Mouse (Mus musculus) embryonic fibroblast, embryonic 13.5 days (primary cell): ENCODE measurements around the gene Cpa5. TPM values are rescaled to one million over a fixed set of nuclear protein-coding genes. Genes with fewer than 3 reads are reported as not detected.

Experiments
- H3K27ac ChIP-seq: 2 replicates; pipeline ENCODE4 v1.5.1; 2012; ENCODE audit warnings: low read length, control low read depth, inconsistent platforms; ENCODE audit not compliant: insufficient read depth
- H3K4me1 ChIP-seq: 2 replicates; pipeline ENCODE4 v1.6.1; 2011; ENCODE audit warnings: low read length; ENCODE audit not compliant: control insufficient read depth, insufficient read depth
- H3K4me3 ChIP-seq: 2 replicates; pipeline ENCODE4 v1.5.1; 2011; ENCODE audit warnings: mild to moderate bottlenecking, control low read depth, low read length; ENCODE audit not compliant: insufficient read depth
- CTCF ChIP-seq: IDR thresholded peaks from 2 replicates; pipeline ENCODE4 v1.5.1; 2011; ENCODE audit warnings: mild to moderate bottlenecking, control low read depth, low read length, moderate library complexity, borderline replicate concordance; ENCODE audit not compliant: insufficient read depth
- POLR2A ChIP-seq: IDR thresholded peaks from 2 replicates; pipeline ENCODE4 v1.6.1; 2011; ENCODE audit warnings: low read depth, mild to moderate bottlenecking, control low read depth, low read length, moderate library complexity
- polyA plus RNA-seq: library from polyadenylated mRNA; stranded (reverse); fragments of >200 nt; gene quantifications from 2 replicates; pipeline ENCODE4 v1.2.4, GENCODE M21; 2011; ENCODE audit warnings: low read depth; ENCODE audit not compliant: missing spikeins, insufficient read length

Gene Cpa5
- not detected in 2 replicates for polyA plus RNA-seq

DNA sequence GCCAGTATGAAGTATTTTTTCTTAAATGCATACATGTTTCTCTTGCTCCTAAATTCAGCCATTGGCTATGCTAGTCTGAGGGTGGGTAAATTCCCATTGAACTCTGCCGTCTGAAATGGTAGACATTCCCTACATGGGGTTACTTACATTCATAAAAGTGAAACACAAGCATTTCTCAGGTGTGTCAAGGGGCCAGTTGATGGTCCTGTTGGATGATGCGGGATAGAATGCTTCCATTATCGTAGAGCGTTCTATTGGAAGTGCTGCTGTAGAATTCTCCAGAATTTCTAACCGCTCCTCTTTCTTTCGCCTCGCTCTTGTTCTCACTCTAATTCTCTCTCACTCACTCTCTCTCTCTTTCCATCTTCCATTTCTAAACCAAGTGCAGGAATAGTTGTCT lies at the start of gene Cpa5:
TSS of gene Cpa5 (plus strand) at position 301 of the 400 bp plus-strand sequence.
- H3K27ac ChIP-seq, result no peak within 1 kb of the TSS
- H3K4me3 ChIP-seq, result no peak within 1 kb of the TSS
- TF ChIP-seq CTCF (no peak), POLR2A (no peak)

DNA sequence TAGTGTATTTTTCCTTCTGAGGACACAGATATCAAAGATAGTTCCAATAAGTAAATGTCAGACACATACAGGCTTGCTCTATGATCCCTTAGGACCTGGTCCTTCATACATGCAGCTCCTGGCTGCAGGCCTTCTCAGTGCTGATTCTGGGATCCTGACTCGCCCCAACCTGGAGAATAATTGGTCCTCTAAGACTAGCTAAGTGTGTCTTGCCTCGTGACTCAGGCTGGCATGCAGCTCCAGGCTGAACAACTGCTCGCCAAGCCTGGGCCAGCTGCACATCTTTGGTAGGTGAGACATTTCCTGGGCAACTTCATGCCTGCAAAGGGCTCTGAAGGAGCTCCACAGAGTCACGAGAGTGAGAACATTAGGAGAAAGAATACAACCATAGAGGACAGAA lies 48.7 kb upstream of the Cpa5 start:
- TF ChIP-seq CTCF, result no peak
- no peak for TF ChIP-seq POLR2A
- H3K4me1 ChIP-seq, result no peaks in the 10 kb centered on the region

More for the DNA sequence above, at the start of gene Cpa5:
- H3K4me1 ChIP-seq, result no peaks in the 10 kb centered on the region

DNA sequence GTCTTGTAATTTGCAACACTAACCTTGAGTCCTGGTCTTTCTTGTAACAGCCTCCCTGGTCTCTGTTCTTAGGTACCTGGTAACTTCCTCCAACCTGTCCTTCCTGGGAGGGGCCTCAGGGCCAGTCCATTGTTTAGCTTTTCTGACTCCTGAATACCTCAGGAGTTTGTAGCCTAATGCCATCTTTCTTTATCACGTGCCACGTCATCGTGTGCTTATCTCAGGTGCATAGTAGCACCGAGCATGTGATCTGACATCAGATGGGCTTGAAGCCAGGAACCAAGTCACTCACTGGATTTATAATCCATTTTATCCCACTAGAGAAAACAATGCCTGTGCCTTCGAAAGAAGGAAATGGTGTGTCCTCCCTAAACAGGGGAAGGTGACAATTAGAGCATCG lies 47.2 kb upstream of the Cpa5 start:
- TF ChIP-seq CTCF, result no peak
- TF ChIP-seq POLR2A, result no peak
- H3K27ac ChIP-seq, result no peak overlapping the region
- no peaks in the 10 kb centered on the region for H3K4me1 ChIP-seq
- no peak overlapping the region for H3K4me3 ChIP-seq

More for the DNA sequence above, 48.7 kb upstream of the Cpa5 start:
- Histone ChIP-seq H3K4me3 (no peak overlapping the region), H3K27ac (no peak overlapping the region)

DNA sequence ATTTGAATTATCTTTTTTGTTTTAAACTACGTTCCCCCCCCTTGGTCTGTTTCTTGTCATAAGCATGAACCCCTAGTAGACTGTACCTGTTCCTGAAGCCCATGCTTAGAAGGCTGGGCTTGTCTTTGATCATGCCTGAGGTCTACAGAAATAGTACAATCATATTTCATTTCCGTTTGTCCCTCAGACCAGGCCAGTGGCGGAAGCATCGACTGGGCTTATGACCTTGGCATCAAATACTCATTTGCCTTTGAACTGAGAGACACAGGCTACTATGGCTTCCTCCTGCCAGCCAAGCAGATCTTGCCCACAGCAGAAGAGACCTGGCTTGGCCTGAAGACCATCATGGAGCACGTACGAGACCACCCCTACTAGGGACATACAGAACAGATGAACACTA lies 46.8 kb upstream of the Cpa5 start:
- Histone ChIP-seq H3K4me3 (no peak overlapping the region), H3K27ac (no peak overlapping the region), H3K4me1 (no peaks in the 10 kb centered on the region)
- TF ChIP-seq POLR2A, result no peak
- TF ChIP-seq CTCF, result no peak

DNA sequence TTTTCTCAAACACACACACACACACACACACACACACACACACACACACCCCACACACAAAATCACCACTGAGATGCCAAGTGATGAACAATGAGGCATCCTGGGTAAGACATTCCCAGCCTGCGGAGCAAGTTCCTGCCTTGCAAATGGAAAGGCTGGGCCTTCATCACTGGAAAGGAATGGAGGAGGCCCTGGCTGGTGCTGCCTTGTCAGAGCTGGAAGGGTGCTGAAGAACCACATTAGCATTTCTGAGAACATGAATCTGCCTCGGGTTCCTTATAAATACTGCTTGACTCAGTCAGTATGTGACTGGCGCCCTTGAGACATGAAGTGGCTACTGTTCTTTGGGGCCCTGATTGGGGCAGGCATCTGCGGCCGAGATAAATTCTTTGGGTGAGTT lies 42.7 kb upstream of the Cpa5 start, which contains the start of gene Cpa4:
TSS of gene Cpa4 (plus strand) at position 301 of the 400 bp plus-strand sequence.
- peaks cover 2% of the 10 kb centered on the region; the same call in 1 of the 2 replicates for H3K4me1 ChIP-seq
- H3K27ac ChIP-seq, result 0 out of 2 replicates have a peak within 1 kb of the TSS, but pooled peaks have one; percentile 10
- H3K4me3 ChIP-seq, result no peak within 1 kb of the TSS
- TF ChIP-seq CTCF, result no peak
- no peak for TF ChIP-seq POLR2A

DNA sequence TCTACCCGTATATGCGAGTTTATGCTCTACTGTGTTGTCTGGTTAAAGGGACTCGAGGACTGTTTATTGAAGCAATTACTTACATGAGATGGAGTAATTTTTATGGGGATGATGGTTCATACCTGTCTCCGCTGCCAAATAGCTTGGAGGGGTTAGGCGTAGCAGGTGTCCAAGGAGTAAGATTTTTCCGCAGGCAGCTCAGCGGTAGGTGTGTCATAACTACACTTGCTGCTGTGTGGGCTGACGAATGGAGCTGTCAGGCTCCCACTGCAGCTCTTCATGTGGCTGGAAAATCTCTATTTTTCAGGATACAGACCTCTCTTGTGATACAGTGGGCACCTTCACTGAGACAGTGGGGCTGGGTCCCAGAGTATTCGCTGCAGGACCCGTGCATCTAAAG lies 41.5 kb upstream of the Cpa5 start:
- TF ChIP-seq POLR2A (no peak), CTCF (no peak)
- H3K4me3 ChIP-seq, result no peak overlapping the region
- no peak overlapping the region for H3K27ac ChIP-seq
- peaks cover 3% of the 10 kb centered on the region; the same call in 1 of the 2 replicates for H3K4me1 ChIP-seq

DNA sequence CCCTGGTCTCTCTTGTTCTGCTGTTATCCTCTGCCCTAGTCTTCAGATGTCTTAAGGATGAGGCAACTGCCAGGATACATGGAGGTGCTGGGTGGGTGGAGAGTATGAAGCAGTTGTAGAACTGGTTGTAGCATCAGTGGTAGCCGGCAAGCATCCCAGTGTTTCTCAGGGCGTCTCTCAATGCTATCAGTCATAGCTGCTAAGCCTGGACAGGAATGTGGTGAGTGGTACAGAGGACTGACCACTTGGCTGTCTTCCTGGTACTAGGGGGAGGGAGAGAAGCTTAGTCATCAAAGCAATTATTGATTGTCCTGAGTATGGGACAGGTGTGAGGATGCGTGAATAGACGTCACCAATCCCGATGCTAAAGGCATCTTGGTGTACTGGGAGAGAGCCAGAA lies 40.8 kb upstream of the Cpa5 start:
- H3K4me1 ChIP-seq, result peaks cover 5% of the 10 kb centered on the region; the same call in 1 of the 2 replicates
- H3K4me3 ChIP-seq, result no peak overlapping the region
- H3K27ac ChIP-seq, result no peak overlapping the region
- TF ChIP-seq POLR2A, result no peak
- no peak for TF ChIP-seq CTCF

DNA sequence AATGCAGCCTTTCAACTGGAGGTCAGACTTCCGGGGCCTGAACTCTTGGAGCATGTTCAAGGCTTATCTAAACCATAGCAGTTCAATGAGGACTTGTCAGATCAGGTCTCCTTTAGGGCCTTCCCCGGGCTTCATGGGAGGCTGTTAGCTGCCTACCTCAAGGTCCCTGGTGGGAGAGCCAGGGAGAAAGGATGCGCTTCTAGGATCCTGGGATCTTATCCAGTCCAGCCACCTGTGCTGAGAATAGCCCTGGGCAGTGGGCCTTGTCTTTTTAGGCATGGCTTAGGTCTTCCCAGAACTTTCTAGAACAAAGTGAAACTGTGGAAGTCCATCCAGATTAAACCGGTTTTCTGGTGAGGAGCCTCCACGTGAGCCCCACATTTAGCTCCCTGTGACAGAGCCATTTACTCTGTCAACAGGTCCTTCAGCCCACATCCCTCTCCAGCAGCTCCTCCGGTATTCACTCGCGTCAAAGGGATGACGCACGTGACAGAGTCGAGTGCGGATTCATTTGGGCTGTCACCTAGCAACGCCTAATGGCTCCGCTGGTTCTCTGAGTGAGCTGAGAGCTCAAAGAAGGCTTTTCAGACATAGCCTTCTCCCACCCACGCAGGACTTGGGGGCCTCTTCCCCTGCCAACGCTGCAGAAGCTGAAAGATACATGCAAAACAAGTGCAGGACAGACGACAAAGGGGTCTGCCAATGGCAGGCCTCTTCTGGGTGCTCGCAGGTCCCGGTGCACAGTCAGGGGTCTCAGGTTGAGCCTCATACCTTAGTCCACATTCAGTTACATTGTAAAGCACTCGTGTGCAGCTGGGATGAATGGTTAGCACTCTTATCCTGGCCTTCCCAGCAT lies 38.1 kb upstream of the Cpa5 start:
- H3K27ac ChIP-seq, result peak overlapping the region; percentile 21; the same call in 1 of the 2 replicates
- no peak overlapping the region for H3K4me3 ChIP-seq
- peaks cover 8% of the 10 kb centered on the region; the same call in 1 of the 2 replicates for H3K4me1 ChIP-seq
- TF ChIP-seq CTCF (no peak), POLR2A (no peak)

DNA sequence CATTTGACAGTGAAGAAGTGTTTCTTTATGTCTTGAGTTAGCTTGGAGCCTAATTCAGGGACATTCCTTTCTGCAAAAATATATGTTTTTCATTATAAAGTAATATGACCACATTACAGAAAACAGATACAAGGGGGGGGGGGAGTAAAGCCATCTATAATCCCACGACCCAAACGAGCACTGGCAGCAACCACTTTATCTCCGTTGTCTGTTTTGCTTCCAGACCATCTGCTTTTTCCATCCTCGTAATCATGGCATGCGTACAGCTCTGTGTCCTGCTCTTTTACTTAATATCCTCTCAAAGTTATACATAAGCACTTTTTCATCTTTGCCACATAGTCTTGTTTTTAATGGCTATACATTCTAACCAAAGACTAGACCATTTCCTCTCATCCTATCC lies 37.4 kb upstream of the Cpa5 start:
- Histone ChIP-seq H3K4me3 (no peak overlapping the region), H3K4me1 (peaks cover 8% of the 10 kb centered on the region; the same call in 1 of the 2 replicates), H3K27ac (no peak overlapping the region; the same call in 1 of the 2 replicates)
- TF ChIP-seq CTCF (no peak), POLR2A (no peak)

DNA sequence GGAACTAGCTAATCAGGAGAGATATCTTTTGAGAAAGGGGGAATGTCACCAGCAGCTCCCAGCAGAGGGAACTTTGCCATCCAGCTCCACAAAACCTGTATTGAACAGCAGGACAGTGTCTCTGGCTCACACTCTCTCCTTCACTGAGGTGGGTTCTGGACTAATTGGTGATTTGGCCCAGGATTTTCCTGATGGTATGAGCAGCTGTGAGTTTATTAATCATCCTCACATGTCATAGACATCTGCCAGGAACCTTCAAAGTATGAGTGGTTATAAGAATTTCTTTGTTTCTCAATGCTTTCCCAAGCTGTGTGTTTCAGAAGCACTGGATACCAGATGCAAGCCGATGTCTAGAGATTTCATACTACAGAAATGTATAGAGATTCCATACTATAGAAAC lies 35.9 kb upstream of the Cpa5 start:
- no peak overlapping the region for H3K27ac ChIP-seq
- TF ChIP-seq CTCF, result no peak
- no peak for TF ChIP-seq POLR2A
- H3K4me3 ChIP-seq, result no peak overlapping the region

More for the DNA sequence above, 35.9 kb upstream of the Cpa5 start:
- peaks cover 8% of the 10 kb centered on the region; the same call in 1 of the 2 replicates for H3K4me1 ChIP-seq
